Mouse (Mus musculus): ENCODE results near the gene Snai3.
A peak's percentile ranks its signal among the peaks of the same experiment; 100 is the strongest.

Gene Snai3

GRCm38 (mm10) chr8:122459218-122459900 is 1.2 kb downstream of the Snai3 start:
- no peak for DNase-seq (ENCODE audit: low spot score)

GRCm38 (mm10) chr8:122457171-122457570 is 3.4 kb downstream of the Snai3 start:
- DNase-seq (ENCODE audit: low spot score): peak; percentile 21

GRCm38 (mm10) chr8:122454409-122454808 is 6.1 kb downstream of the Snai3 start:
- no peak for DNase-seq (ENCODE audit: low spot score)

- no peak for DNase-seq (ENCODE audit: low spot score)
These were observed 8.4 kb downstream of the Snai3 start for GRCm38 (mm10) chr8:122452154-122452553.

GRCm38 (mm10) chr8:122451161-122451703 is 9.3 kb downstream of the Snai3 start:
- DNase-seq (ENCODE audit: low spot score): no peak

- DNase-seq (ENCODE audit: low spot score): no peak
These were observed 15.3 kb downstream of the Snai3 start for GRCm38 (mm10) chr8:122445203-122445602.

DNA sequence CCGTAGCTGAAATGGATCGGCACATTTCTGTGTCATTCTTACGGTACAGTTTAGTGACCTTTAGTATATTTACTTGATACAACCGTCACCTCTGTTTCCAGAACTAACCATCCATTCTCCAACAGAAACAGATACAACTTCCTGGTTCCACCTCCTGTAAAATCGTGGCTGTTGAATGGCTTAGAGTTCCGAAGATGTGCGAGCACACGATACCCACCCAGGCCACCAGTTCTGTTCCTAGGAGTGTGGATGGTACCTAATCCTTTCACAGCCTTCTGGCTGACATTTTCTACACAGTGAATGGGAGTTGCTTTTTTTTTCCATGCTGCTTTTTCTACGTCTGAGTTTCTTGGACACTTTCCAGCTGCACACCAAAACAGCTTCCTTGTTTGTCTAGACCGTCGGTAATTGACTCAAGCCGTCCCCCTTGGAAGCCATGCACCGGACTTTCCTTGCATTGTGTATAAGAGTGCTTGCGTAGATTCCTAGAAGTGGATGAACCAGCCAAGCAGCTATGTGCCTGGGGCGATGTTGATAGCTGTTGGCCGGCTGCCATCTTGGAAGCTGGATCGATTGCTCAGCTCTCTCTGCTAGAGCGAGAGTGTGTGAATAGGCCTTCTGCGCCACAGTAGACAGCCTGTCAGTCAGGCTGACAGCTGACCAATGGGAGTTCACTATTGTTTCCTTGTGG is 16.3 kb downstream of the Snai3 start:
- DNase-seq (ENCODE audit: low spot score): peak; percentile 82

GRCm38 (mm10) chr8:122443262-122444006 is 17.1 kb downstream of the Snai3 start, which contains the start of gene Mvd:
Gene Mvd, minus strand, starts transcription at chr8:122443422.
- peak; percentile 94 for DNase-seq (ENCODE audit: low spot score)

DNA sequence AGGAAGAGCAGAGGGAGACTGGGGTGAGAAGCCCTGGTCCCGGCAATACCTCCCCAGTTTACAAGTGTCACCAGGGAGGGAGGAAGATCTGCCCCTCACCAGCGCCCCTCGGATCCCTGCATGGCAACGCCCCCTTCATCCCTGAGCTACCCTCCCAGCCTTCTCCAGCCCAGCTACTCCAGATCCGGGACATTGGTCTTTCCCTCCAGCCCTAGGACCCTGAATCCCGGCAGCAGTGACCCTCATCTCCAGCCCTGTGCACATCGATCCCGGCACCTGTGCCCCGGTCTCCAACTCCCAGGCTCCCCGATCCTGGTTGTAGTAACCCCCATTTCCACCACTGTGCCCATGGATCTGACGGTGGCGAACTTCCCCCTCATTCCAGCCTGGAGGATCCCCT is 17.8 kb downstream of the Snai3 start:
- DNase-seq (ENCODE audit: low spot score): no peak

DNA sequence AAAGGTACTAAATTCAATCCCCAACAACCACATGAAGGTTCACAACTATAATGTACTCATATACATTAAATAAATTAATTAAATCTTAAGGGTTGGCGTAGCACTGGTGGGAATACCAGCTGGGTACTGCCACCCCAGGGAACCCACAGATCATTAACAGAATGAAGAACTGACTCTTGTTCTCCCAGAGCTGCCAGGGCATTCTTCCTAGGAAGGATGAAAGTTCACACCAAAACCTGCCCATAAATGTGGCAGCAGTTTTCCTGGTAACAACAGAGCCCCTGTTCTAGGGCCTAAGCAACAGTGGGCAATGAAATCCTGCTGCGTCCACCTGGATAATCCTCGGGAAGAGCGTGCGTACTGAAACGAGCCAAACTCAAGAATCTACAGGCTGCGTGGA is 18.2 kb downstream of the Snai3 start:
- DNase-seq (ENCODE audit: low spot score): no peak

GRCm38 (mm10) chr8:122441326-122441725 is 19.2 kb downstream of the Snai3 start:
- no peak for DNase-seq (ENCODE audit: low spot score)

DNA sequence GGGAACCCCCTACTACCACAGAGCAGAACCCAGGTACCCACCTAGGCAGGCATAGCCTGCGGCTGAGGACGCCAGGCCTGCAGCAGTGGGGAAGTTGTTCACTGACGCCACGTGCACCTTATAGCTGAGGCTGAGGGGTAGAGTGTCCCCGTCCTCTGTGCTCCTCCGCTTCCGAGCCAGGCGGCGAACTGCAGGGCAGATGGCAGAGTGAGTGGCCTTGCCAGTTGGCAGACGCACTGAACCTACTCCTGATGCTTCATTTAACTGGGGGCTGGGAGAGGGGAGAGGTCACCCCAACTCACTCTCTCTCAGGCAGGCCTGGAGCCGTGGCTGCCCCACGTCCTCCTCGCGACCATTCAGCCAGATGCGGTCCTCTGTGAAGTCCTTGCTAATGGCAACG is 21.2 kb downstream of the Snai3 start:
- no peak for DNase-seq (ENCODE audit: low spot score)

GRCm38 (mm10) chr8:122437708-122438331 is 22.7 kb downstream of the Snai3 start:
- DNase-seq (ENCODE audit: low spot score): no peak

- no peak for DNase-seq (ENCODE audit: low spot score)
These were observed 23.9 kb downstream of the Snai3 start for GRCm38 (mm10) chr8:122436586-122437125.

- no peak for DNase-seq (ENCODE audit: low spot score)
These were observed 24.4 kb downstream of the Snai3 start for GRCm38 (mm10) chr8:122436146-122436545.

GRCm38 (mm10) chr8:122435375-122435774 is 25.2 kb downstream of the Snai3 start:
- no peak for DNase-seq (ENCODE audit: low spot score)

GRCm38 (mm10) chr8:122433269-122433905 is 27.1 kb downstream of the Snai3 start:
- DNase-seq (ENCODE audit: low spot score): no peak

DNA sequence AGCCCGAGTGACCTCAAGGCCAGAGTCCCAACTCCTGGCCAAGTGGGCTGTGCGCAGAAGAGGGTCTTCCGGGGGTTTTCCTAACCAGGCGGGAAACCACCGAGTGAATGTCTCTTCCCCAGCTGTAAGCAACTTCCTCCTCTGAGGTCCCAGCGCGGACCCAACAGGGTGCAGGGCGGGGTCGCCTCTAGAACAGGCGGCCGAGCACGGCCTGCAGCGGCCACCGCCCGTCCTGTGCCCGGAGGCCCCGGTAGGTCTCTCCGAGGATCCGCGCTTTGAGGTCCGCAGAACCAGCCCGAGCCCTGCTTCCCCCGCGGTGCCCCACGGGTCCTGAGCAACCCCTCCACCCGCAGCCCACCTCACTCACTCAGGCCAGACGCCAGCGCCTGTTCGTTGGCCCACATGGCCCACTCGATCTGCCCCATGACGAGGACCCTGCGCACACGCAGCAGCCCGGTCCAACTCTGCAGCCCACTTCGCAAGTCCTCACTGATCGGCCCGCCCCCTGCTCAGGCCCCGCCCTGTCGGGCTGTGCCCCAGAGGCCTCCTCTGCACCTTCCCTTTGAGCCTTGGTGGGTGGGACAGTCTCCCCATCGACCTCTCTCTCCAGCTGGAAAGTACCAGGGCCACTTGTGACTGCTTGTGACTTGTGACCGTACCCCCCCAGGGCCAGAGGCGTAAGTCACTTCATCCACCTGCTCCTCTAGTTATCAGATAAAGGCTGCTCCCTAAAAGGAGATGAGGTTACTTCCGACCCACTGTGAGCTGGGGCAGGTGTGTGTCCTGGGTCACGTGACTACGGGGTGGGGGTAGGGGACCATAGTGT is 27.9 kb downstream of the Snai3 start, which contains the start of gene Cyba:
TSS of gene Cyba (minus strand) at position 488 of the 826 bp plus-strand sequence.
- DNase-seq (ENCODE audit: low spot score): peak; percentile 64

- no peak for DNase-seq (ENCODE audit: low spot score)
These were observed 28.7 kb downstream of the Snai3 start for GRCm38 (mm10) chr8:122431694-122432442.

DNA sequence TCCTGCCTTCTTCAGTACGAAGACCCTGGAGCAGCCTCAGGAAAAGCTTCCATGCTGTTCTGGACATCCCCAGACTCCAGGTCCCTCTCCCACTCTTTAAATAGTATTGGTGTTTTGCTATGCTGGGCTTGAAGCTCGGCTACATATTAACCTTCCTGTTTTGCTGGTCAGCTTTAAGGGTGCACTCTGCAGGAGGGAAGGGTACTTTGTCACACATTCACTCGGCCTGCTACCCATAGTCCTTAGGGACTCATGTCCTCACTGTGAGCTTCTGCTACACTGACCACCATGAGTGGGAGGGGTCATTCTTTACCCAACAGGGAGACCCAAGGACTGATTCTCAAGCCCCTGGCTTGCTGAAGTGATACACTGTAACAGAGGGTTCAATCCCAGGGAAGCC is 29.9 kb downstream of the Snai3 start:
- DNase-seq (ENCODE audit: low spot score): no peak

Measured in urinary bladder, postnatal 25 days (tissue).